Mouse (Mus musculus): ENCODE data around the gene Peg10. TPM values are rescaled to one million over a fixed set of nuclear protein-coding genes. Genes with fewer than 3 reads are reported as not detected.

Gene Peg10
- polyA plus RNA-seq, 1 experiment = 458 TPM

DNA sequence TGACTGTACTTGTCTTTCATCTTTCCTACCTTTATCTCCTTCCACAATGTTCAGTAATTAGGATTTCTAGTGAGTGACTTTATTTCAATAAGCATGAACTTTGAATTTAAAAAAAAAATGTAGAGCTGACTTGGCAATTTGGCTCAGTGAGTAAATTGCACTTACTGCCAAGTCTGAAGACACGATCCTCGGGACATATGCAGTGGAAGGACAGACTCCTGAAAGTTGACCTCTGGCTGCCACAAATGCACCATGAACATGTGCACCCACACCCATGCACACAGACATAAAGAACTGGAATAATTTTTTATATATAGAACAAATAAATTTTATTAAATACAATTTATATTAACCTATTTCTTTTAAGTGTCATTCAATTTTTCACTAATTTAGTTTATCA lies 29.8 kb upstream of the Peg10 start:
- Histone ChIP-seq H3K9ac (ENCODE audit: low read depth, poor library complexity, severe bottlenecking) (no peak overlapping the region), H3K9me3 (replicated peaks; ENCODE audit: control insufficient read depth, insufficient read depth, low read length, poor library complexity, severe bottlenecking) (no peaks in the 10 kb centered on the region), H3K36me3 (ENCODE audit: control insufficient read depth, insufficient read depth, low read length, poor library complexity, severe bottlenecking) (no peaks in the 10 kb centered on the region), H3K4me3 (ENCODE audit: low read depth, low read length) (no peak overlapping the region), H3K4me1 (ENCODE audit: control insufficient read depth, insufficient read depth, low read length) (no peaks in the 10 kb centered on the region), H3K27me3 (ENCODE audit: control insufficient read depth, insufficient read depth, low read length, poor library complexity, severe bottlenecking) (no peaks in the 10 kb centered on the region), H3K27ac (ENCODE audit: insufficient read depth, low read length) (no peak overlapping the region)
- TF ChIP-seq EP300 (IDR thresholded peaks at IDR 0.05; ENCODE audit: insufficient read depth, low read depth, low read length) (no peak), POLR2A (IDR thresholded peaks at IDR 0.05; ENCODE audit: insufficient read depth, low read length) (no peak), CTCF (IDR thresholded peaks at IDR 0.05; ENCODE audit: low read depth, low read length) (no peak)

DNA sequence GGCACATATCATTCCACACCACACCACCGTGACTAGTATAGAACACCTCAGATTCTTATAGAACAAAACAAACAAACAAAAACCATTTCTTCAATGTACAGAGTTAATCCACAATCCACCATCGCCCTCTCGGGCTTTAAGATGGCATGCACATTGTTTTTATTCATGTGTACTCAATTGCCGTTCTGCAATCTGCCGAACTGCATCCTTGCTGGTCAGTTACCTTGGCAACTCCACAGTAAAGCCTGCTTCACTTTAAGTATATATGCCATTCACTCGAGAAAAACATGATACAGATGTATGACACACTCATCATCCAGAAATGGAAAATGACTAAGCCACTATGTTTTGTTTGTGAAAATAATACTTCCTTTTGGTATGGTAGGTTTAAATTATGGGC lies 25.0 kb upstream of the Peg10 start:
- no peaks in the 10 kb centered on the region for H3K9me3 ChIP-seq (replicated peaks; ENCODE audit: control insufficient read depth, insufficient read depth, low read length, poor library complexity, severe bottlenecking)
- TF ChIP-seq CTCF (IDR thresholded peaks at IDR 0.05; ENCODE audit: low read depth, low read length) (no peak), EP300 (IDR thresholded peaks at IDR 0.05; ENCODE audit: insufficient read depth, low read depth, low read length) (no peak), POLR2A (IDR thresholded peaks at IDR 0.05; ENCODE audit: insufficient read depth, low read length) (no peak)
- no peak overlapping the region for H3K4me3 ChIP-seq (ENCODE audit: low read depth, low read length)
- H3K27ac ChIP-seq (ENCODE audit: insufficient read depth, low read length) = no peak overlapping the region
- H3K27me3 ChIP-seq (ENCODE audit: control insufficient read depth, insufficient read depth, low read length, poor library complexity, severe bottlenecking) = no peaks in the 10 kb centered on the region
- H3K9ac ChIP-seq (ENCODE audit: low read depth, poor library complexity, severe bottlenecking) = no peak overlapping the region
- no peaks in the 10 kb centered on the region for H3K4me1 ChIP-seq (ENCODE audit: control insufficient read depth, insufficient read depth, low read length)
- H3K36me3 ChIP-seq (ENCODE audit: control insufficient read depth, insufficient read depth, low read length, poor library complexity, severe bottlenecking) = no peaks in the 10 kb centered on the region

GRCm38 (mm10) chr6:4722739-4723138 lies 24.4 kb upstream of the Peg10 start:
- no peak overlapping the region for H3K4me3 ChIP-seq (ENCODE audit: low read depth, low read length)
- H3K9me3 ChIP-seq (replicated peaks; ENCODE audit: control insufficient read depth, insufficient read depth, low read length, poor library complexity, severe bottlenecking) = no peaks in the 10 kb centered on the region
- H3K36me3 ChIP-seq (ENCODE audit: control insufficient read depth, insufficient read depth, low read length, poor library complexity, severe bottlenecking) = no peaks in the 10 kb centered on the region
- H3K4me1 ChIP-seq (ENCODE audit: control insufficient read depth, insufficient read depth, low read length) = no peaks in the 10 kb centered on the region
- no peaks in the 10 kb centered on the region for H3K27me3 ChIP-seq (ENCODE audit: control insufficient read depth, insufficient read depth, low read length, poor library complexity, severe bottlenecking)
- no peak overlapping the region for H3K9ac ChIP-seq (ENCODE audit: low read depth, poor library complexity, severe bottlenecking)
- H3K27ac ChIP-seq (ENCODE audit: insufficient read depth, low read length) = no peak overlapping the region
- no peak for TF ChIP-seq POLR2A (IDR thresholded peaks at IDR 0.05; ENCODE audit: insufficient read depth, low read length)
- TF ChIP-seq EP300 (IDR thresholded peaks at IDR 0.05; ENCODE audit: insufficient read depth, low read depth, low read length) = no peak
- TF ChIP-seq CTCF (IDR thresholded peaks at IDR 0.05; ENCODE audit: low read depth, low read length) = no peak

DNA sequence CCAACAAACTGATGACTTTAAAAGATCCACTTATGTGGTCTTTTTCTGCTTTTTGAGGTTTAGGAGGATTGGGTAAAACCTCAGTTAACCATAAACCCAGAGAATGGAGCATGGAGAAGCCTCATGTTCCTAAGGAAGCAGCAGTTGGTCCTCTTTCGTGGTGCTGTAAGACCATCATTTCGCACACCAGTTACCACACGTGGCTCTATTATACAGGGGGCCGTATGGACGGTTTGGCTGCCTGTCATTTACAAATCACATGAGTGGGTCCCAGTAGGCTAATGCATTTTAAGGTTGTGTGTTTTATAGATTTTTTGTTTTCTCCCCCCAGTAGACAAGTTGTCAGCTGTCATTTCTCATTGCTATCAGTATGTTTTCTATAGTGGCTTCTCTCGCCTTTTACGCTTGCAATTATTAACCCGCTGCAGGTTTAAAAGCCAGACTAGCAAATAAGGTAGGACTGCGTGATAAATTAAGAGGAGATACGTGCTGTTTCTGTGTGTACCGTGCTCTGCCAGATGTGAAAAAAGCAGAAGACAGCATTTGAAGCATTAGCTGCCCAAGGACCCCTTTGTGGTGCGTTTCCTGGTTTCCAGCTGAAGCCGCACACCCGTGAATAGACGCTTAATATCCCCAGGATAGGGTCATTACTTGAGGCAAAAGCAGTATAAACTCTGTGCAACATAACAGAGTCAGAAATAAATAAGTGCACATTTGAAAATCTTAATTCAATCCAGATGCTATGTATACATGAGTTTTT lies 22.9 kb upstream of the Peg10 start:
- TF ChIP-seq POLR2A (IDR thresholded peaks at IDR 0.05; ENCODE audit: insufficient read depth, low read length) (no peak), CTCF (IDR thresholded peaks at IDR 0.05; ENCODE audit: low read depth, low read length) (no peak), EP300 (IDR thresholded peaks at IDR 0.05; ENCODE audit: insufficient read depth, low read depth, low read length) (no peak)
- H3K4me3 ChIP-seq (ENCODE audit: low read depth, low read length) = no peak overlapping the region

GRCm38 (mm10) chr6:4728305-4728704 lies 18.8 kb upstream of the Peg10 start:
- H3K27ac ChIP-seq (ENCODE audit: insufficient read depth, low read length) = no peak overlapping the region
- peaks cover 1% of the 10 kb centered on the region; the same call in 1 of the 2 replicates for H3K27me3 ChIP-seq (ENCODE audit: control insufficient read depth, insufficient read depth, low read length, poor library complexity, severe bottlenecking)
- H3K36me3 ChIP-seq (ENCODE audit: control insufficient read depth, insufficient read depth, low read length, poor library complexity, severe bottlenecking) = no peaks in the 10 kb centered on the region
- no peak overlapping the region for H3K9ac ChIP-seq (ENCODE audit: low read depth, poor library complexity, severe bottlenecking)
- TF ChIP-seq EP300 (IDR thresholded peaks at IDR 0.05; ENCODE audit: insufficient read depth, low read depth, low read length) (no peak), POLR2A (IDR thresholded peaks at IDR 0.05; ENCODE audit: insufficient read depth, low read length) (no peak), CTCF (IDR thresholded peaks at IDR 0.05; ENCODE audit: low read depth, low read length) (no peak)
- H3K4me3 ChIP-seq (ENCODE audit: low read depth, low read length) = no peak overlapping the region
- H3K9me3 ChIP-seq (replicated peaks; ENCODE audit: control insufficient read depth, insufficient read depth, low read length, poor library complexity, severe bottlenecking) = no peaks in the 10 kb centered on the region
- no peaks in the 10 kb centered on the region for H3K4me1 ChIP-seq (ENCODE audit: control insufficient read depth, insufficient read depth, low read length)

More for the DNA sequence above, 22.9 kb upstream of the Peg10 start:
- H3K27me3 ChIP-seq (ENCODE audit: control insufficient read depth, insufficient read depth, low read length, poor library complexity, severe bottlenecking) = peaks cover 1% of the 10 kb centered on the region; the same call in 1 of the 2 replicates
- H3K36me3 ChIP-seq (ENCODE audit: control insufficient read depth, insufficient read depth, low read length, poor library complexity, severe bottlenecking) = no peaks in the 10 kb centered on the region
- H3K27ac ChIP-seq (ENCODE audit: insufficient read depth, low read length) = no peak overlapping the region
- no peaks in the 10 kb centered on the region for H3K4me1 ChIP-seq (ENCODE audit: control insufficient read depth, insufficient read depth, low read length)
- no peaks in the 10 kb centered on the region for H3K9me3 ChIP-seq (replicated peaks; ENCODE audit: control insufficient read depth, insufficient read depth, low read length, poor library complexity, severe bottlenecking)
- no peak overlapping the region for H3K9ac ChIP-seq (ENCODE audit: low read depth, poor library complexity, severe bottlenecking)

DNA sequence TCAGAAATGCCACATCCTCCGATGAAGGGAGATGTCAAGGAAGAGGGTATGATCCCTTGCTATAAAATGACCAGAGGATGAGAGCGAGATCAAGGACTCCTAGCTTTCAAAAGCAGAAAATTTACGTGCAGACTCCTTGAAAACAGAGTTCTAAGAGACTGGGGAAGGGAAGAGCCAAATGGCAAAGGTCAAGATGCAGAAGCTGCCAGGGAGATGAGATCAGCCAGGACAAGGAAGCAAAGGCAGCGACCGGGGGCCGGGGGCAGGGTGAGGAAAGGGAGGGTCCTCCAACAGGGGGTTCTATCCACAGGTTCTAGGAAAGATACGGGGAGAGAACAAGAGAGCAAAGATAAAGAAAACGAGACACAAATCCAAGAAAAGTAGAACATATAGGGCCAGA lies 15.4 kb upstream of the Peg10 start:
- H3K9ac ChIP-seq (ENCODE audit: low read depth, poor library complexity, severe bottlenecking) = no peak overlapping the region
- no peak overlapping the region for H3K27ac ChIP-seq (ENCODE audit: insufficient read depth, low read length)
- H3K36me3 ChIP-seq (ENCODE audit: control insufficient read depth, insufficient read depth, low read length, poor library complexity, severe bottlenecking) = no peaks in the 10 kb centered on the region
- H3K4me3 ChIP-seq (ENCODE audit: low read depth, low read length) = no peak overlapping the region
- H3K27me3 ChIP-seq (ENCODE audit: control insufficient read depth, insufficient read depth, low read length, poor library complexity, severe bottlenecking) = peaks cover 1% of the 10 kb centered on the region; the same call in 1 of the 2 replicates
- H3K4me1 ChIP-seq (ENCODE audit: control insufficient read depth, insufficient read depth, low read length) = no peaks in the 10 kb centered on the region
- H3K9me3 ChIP-seq (replicated peaks; ENCODE audit: control insufficient read depth, insufficient read depth, low read length, poor library complexity, severe bottlenecking) = no peaks in the 10 kb centered on the region
- TF ChIP-seq CTCF (IDR thresholded peaks at IDR 0.05; ENCODE audit: low read depth, low read length) (no peak), POLR2A (IDR thresholded peaks at IDR 0.05; ENCODE audit: insufficient read depth, low read length) (no peak), EP300 (IDR thresholded peaks at IDR 0.05; ENCODE audit: insufficient read depth, low read depth, low read length) (no peak)

Data from ES-Bruce4 (cell line).